Mouse (Mus musculus) erythroblast, adult 5-6 weeks (primary cell): ENCODE measurements around the gene Sdk1. TPM values are rescaled to one million over a fixed set of nuclear protein-coding genes. Genes with fewer than 3 reads are reported as not detected.

Experiments used
- ATAC-seq: replicated peaks from 2 replicates; pipeline ENCODE4 v1.8.0; 2016; ENCODE audit warnings: moderate number of reproducible peaks, mild to moderate bottlenecking, moderate TSS enrichment, inconsistent platforms; ENCODE audit not compliant: poor library complexity, low FRiP score, severe bottlenecking
- total RNA-seq, 2 experiments: library from RNA; stranded (forward) in 1 of 2; stranded (reverse) in 1 of 2; fragments of 150-400 nt in 1 of 2; fragments of 200-764, 138-1000 nt in 1 of 2; gene quantifications; 2 replicates each; pipeline versions ENCODE4 v1.2.3 to v1.2.4; 2015 to 2017; ENCODE audit warnings: low replicate concordance in 2 of 2

Sdk1 gene
- total RNA-seq (2015; ENCODE audit: low replicate concordance) (not detected in 2 replicates), total RNA-seq (2017; ENCODE audit: low replicate concordance) (0.14 TPM in 1 of 2 replicates, not detected in the other)

GRCm38 (mm10) chr5:141240841-141241543, at the start of gene Sdk1:
TSS of gene Sdk1 (plus strand) at chr5:141241490.
- ATAC-seq: no peak

- no peak for ATAC-seq
Observed at GRCm38 (mm10) chr5:141197278-141197677, 44.0 kb upstream of the Sdk1 start.

- ATAC-seq: no peak
Observed at GRCm38 (mm10) chr5:141202276-141203065, 38.8 kb upstream of the Sdk1 start.

- ATAC-seq: no peak
Observed at GRCm38 (mm10) chr5:141207061-141207460, 34.2 kb upstream of the Sdk1 start.

- no peak for ATAC-seq
Observed at GRCm38 (mm10) chr5:141225243-141225642, 16.0 kb upstream of the Sdk1 start.

- ATAC-seq: no peak
Observed at GRCm38 (mm10) chr5:141234326-141234725, 7.0 kb upstream of the Sdk1 start.

- ATAC-seq: no peak
Observed at GRCm38 (mm10) chr5:141239401-141239800, 1.9 kb upstream of the Sdk1 start.

- no peak for ATAC-seq
Observed at GRCm38 (mm10) chr5:141240441-141240840, 849 bp upstream of the Sdk1 start.

- no peak for ATAC-seq
Observed at GRCm38 (mm10) chr5:141241645-141242284, 475 bp downstream of the Sdk1 start.

- ATAC-seq: no peak
Observed at GRCm38 (mm10) chr5:141243253-141243965, 2.1 kb downstream of the Sdk1 start.

- ATAC-seq: no peak
Observed at GRCm38 (mm10) chr5:141264253-141264652, 23.0 kb downstream of the Sdk1 start.

- no peak for ATAC-seq
Observed at GRCm38 (mm10) chr5:141277112-141277511, 35.8 kb downstream of the Sdk1 start.

GRCm38 (mm10) chr5:141281751-141282150, 40.5 kb downstream of the Sdk1 start:
- no peak for ATAC-seq

GRCm38 (mm10) chr5:141289611-141290010, 48.3 kb downstream of the Sdk1 start:
- no peak for ATAC-seq

GRCm38 (mm10) chr5:141295240-141295639, 54.0 kb downstream of the Sdk1 start:
- no peak for ATAC-seq

- ATAC-seq: no peak
Observed at GRCm38 (mm10) chr5:141302287-141302694, 61.0 kb downstream of the Sdk1 start.

GRCm38 (mm10) chr5:141303746-141304145, 62.5 kb downstream of the Sdk1 start:
- ATAC-seq: no peak

- no peak for ATAC-seq
Observed at GRCm38 (mm10) chr5:141304706-141305105, 63.4 kb downstream of the Sdk1 start.

- no peak for ATAC-seq
Observed at GRCm38 (mm10) chr5:141310641-141311040, 69.4 kb downstream of the Sdk1 start.

- no peak for ATAC-seq
Observed at GRCm38 (mm10) chr5:141311801-141312200, 70.5 kb downstream of the Sdk1 start.
